Comparison of ENCODE assay signal across 8 mouse cellular contexts in the genomic region with DNA sequence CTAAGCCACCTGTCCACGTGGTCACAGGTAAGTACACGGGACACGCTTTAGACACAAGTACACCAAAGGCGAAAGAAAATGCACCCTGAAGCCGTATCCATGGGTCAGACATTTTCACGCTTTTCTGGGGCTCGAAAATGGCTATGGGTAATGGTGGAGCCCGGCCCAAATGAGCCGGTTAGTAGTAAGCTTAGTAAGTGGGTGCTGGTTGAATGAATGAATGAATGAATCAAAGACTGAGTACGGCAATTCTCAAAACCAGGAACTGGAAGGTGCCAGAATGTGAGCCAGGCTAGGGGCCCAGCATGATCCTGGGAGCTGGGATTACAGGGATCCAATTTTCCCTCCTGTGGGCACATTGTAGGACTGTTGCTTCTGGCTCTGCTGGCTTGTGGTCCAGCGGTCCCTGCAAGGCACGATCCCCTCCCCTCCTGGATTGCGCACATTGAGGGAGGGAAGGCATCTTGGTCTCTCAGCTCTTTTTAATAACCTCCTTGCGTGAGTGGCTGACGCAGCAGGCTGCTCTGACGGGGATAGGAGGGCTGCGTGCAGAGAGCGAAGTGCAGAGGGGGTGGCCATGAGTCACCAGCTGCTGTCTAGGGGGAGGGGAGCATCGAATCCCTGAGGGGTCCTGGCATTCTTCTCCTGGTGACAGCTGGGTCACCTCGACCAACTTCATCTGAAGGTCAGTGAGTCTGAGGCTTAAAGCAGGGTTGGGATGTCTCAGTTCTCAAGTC. TPM values are rescaled to one million over a fixed set of nuclear protein-coding genes. Genes with fewer than 3 reads are reported as not detected.
DNase-seq lines count a peak whose midpoint lies in the region; ATAC-seq and TF ChIP-seq lines count a peak whose summit lies in the region.

A gene (plus strand): TSS at position 594 of the 737 bp plus-strand sequence.

- peak within 1 kb of the TSS; percentile 23 for H3K4me3 ChIP-seq in C2C12 (ENCODE audit: insufficient read depth, poor library complexity, severe bottlenecking)
- peak within 1 kb of the TSS; percentile 32 for H3K4me3 ChIP-seq in embryonic facial prominence, embryonic 11.5 days (ENCODE audit: low read depth, low read length)
- H3K4me3 ChIP-seq in heart, embryonic 10.5 days, result peak within 1 kb of the TSS; percentile 92
- H3K4me3 ChIP-seq in liver, adult 2 months (ENCODE audit: insufficient read depth, low read depth, low read length), result peak within 1 kb of the TSS; percentile 32; the same call in 1 of the 2 replicates

- no peak for ATAC-seq in embryonic facial prominence, embryonic 11.5 days (replicated peaks; ENCODE audit: insufficient number of reproducible peaks, low FRiP score, low TSS enrichment, low read depth)
- no peak for ATAC-seq in neutrophil, adult 5-6 weeks (ENCODE audit: extremely low read depth, insufficient number of reproducible peaks, low FRiP score, poor library complexity, severe bottlenecking)

- peak within 1 kb of the TSS; percentile 99; the same call in 1 of the 2 replicates for H3K27ac ChIP-seq in embryonic facial prominence, embryonic 11.5 days (replicated peaks; ENCODE audit: low read depth, low read length)
- H3K27ac ChIP-seq in heart, embryonic 10.5 days, result peak within 1 kb of the TSS; percentile 100
- H3K27ac ChIP-seq in liver, adult 2 months (replicated peaks; ENCODE audit: insufficient read depth, low read depth, low read length), result peak within 1 kb of the TSS; percentile 51

- peaks cover 13% of the 10 kb centered on the region for H3K36me3 ChIP-seq in C2C12 (ENCODE audit: control insufficient read depth, insufficient read depth)
- peaks cover 3% of the 10 kb centered on the region for H3K36me3 ChIP-seq in embryonic facial prominence, embryonic 11.5 days (replicated peaks; ENCODE audit: control insufficient read depth, insufficient read depth, low read depth, low read length)
- peaks cover 10% of the 10 kb centered on the region for H3K36me3 ChIP-seq in heart, embryonic 10.5 days
- H3K36me3 ChIP-seq in liver, adult 2 months (ENCODE audit: control insufficient read depth, insufficient read depth, low read length), result no peaks in the 10 kb centered on the region; the same call in none of the 2 replicates

- H3K79me2 ChIP-seq in C2C12 (ENCODE audit: control insufficient read depth, insufficient read depth), result peaks cover 22% of the 10 kb centered on the region
- H3K79me2 ChIP-seq in liver, adult 2 months (ENCODE audit: control insufficient read depth, insufficient read depth, low read length), result peaks cover 6% of the 10 kb centered on the region; the same call in 1 of the 2 replicates

- peaks cover 13% of the 10 kb centered on the region for H3K79me3 ChIP-seq in C2C12 (ENCODE audit: low read depth)

- 13% methylated on average over 20 of the region's 20 CpGs for WGBS in embryonic facial prominence, embryonic 11.5 days
- 10% methylated on average over 20 of the region's 20 CpGs for WGBS in heart, embryonic 10.5 days
- 26% methylated on average over 20 of the region's 20 CpGs for WGBS in liver, adult 2 months

- peak; percentile 77 for DNase-seq in Muller cell, postnatal 12 days (ENCODE audit: inconsistent ontology term)
- DNase-seq in embryonic facial prominence, embryonic 11.5 days (ENCODE audit: low spot score), result peak; percentile 33
- DNase-seq in heart, embryonic 10.5 days (ENCODE audit: low spot score), result peak; percentile 93
- DNase-seq in kidney, adult 9 months, result peak; percentile 66
- DNase-seq in liver, adult 2 months (ENCODE audit: extremely low read depth, low read depth, low spot score), result no peak
- DNase-seq in natural killer cell, adult 2 months (ENCODE audit: low spot score in 2 of 2), result no peak

- H3K27me3 ChIP-seq in C2C12 (ENCODE audit: control insufficient read depth, insufficient read depth, insufficient read length), result no peaks in the 10 kb centered on the region
- no peaks in the 10 kb centered on the region for H3K27me3 ChIP-seq in embryonic facial prominence, embryonic 11.5 days (ENCODE audit: control insufficient read depth, insufficient read depth, low read length)
- H3K27me3 ChIP-seq in heart, embryonic 10.5 days (ENCODE audit: insufficient read depth, poor library complexity, severe bottlenecking), result no peaks in the 10 kb centered on the region
- no peaks in the 10 kb centered on the region for H3K27me3 ChIP-seq in liver, adult 2 months (ENCODE audit: control insufficient read depth, insufficient read depth, low read length)

- H3ac ChIP-seq in C2C12 (ENCODE audit: control insufficient read depth, insufficient read length, low read depth), result peak within 1 kb of the TSS; percentile 53

- peak within 1 kb of the TSS; percentile 87 for H3K4me2 ChIP-seq in embryonic facial prominence, embryonic 11.5 days (ENCODE audit: low read depth, low read length)

- no peaks in the 10 kb centered on the region for H3K9me3 ChIP-seq in embryonic facial prominence, embryonic 11.5 days (replicated peaks; ENCODE audit: control insufficient read depth, low read length)
- no peaks in the 10 kb centered on the region for H3K9me3 ChIP-seq in heart, embryonic 10.5 days

- peaks cover 19% of the 10 kb centered on the region for H3K4me1 ChIP-seq in embryonic facial prominence, embryonic 11.5 days (ENCODE audit: control insufficient read depth, insufficient read depth, low read length)
- peaks cover 79% of the 10 kb centered on the region for H3K4me1 ChIP-seq in heart, embryonic 10.5 days
- H3K4me1 ChIP-seq in liver, adult 2 months (ENCODE audit: control insufficient read depth, insufficient read depth, low read length), result peaks cover 8% of the 10 kb centered on the region

- TF ChIP-seq CTCF in C2C12 (IDR thresholded peaks at IDR 0.05; ENCODE audit: control insufficient read depth, insufficient read depth, insufficient read length), result no peak
- TF ChIP-seq CTCF in liver, adult 2 months (IDR thresholded peaks at IDR 0.05; ENCODE audit: low read depth, low read length), result no peak

- peak within 1 kb of the TSS; percentile 32; the same call in 1 of the 2 replicates for H3K9ac ChIP-seq in embryonic facial prominence, embryonic 11.5 days (replicated peaks; ENCODE audit: low read length)
- peak within 1 kb of the TSS; percentile 55 for H3K9ac ChIP-seq in liver, adult 2 months (ENCODE audit: low read depth, low read length)

- TF ChIP-seq POLR2A in liver, adult 2 months (IDR thresholded peaks at IDR 0.05; ENCODE audit: extremely low read depth, insufficient read depth, low read length), result no peak

TF ChIP-seq in C2C12, 6 proteins besides CTCF, POLR2A, EP300 and RAD21:
- TF ChIP-seq MAX (IDR thresholded peaks at IDR 0.05) (no peak), FOSL1 (IDR thresholded peaks at IDR 0.05; ENCODE audit: insufficient read depth, low read length, poor library complexity, severe bottlenecking) (peak; percentile 65), MYOD1 (IDR thresholded peaks at IDR 0.05; ENCODE audit: control insufficient read depth, insufficient read length, low read depth) (peak; percentile 80), CEBPB (IDR thresholded peaks at IDR 0.05; ENCODE audit: low read depth) (peak; percentile 2), USF1 (IDR thresholded peaks at IDR 0.05; ENCODE audit: low read depth) (no peak), MYOG (IDR thresholded peaks at IDR 0.05; ENCODE audit: control insufficient read depth, extremely low read depth, insufficient read length) (no peak)

RNA-seq across cellular contexts. Expression of the gene that starts here (rescaled TPM):
- polyA plus RNA-seq in C2C12 (2012; fragmentation: generic; extraction: Trizol), result 30.9 TPM
- polyA plus RNA-seq in embryonic facial prominence, embryonic 11.5 days (2014; fragmentation: Nextera tagmentation; extraction: Ambion mirVana), result 74.0 and 77.8 TPM in 2 replicates
- polyA plus RNA-seq in heart, embryonic 10.5 days (2016; fragmentation: Nextera tagmentation; extraction: Ambion mirVana), result 85.7 and 98.0 TPM in 2 replicates
- 19.5 and 25.9 TPM in 2 replicates for total RNA-seq in liver, adult 2 months (2014; rRNA removed)
- 31.8 and 37.0 TPM in 2 replicates for polyA plus RNA-seq in liver, adult 2 months (2012; rRNA removed)
- 151 and 158 TPM in 2 replicates for total RNA-seq in neutrophil, adult 5-6 weeks (2017)

Comparison
In these comparisons a context has a peak if more than half of its experiments do, and no peak if none do; other contexts are left out.
1. H3K4me3 ChIP-seq: peak in every context shown above with its lines; median percentile 92 in heart, embryonic 10.5 days; 32 in embryonic facial prominence, embryonic 11.5 days; 32 in liver, adult 2 months; 23 in C2C12.
2. DNase-seq: peak in Muller cell, postnatal 12 days (single experiment), embryonic facial prominence, embryonic 11.5 days (single experiment), heart, embryonic 10.5 days (single experiment) and kidney, adult 9 months (single experiment); none in liver, adult 2 months (single experiment) and natural killer cell, adult 2 months (0 of 2).
3. Peak in every context shown above with its lines, with median percentiles within 50 percentile points of each other: H3K27ac ChIP-seq.